Mouse (Mus musculus) heart, adult 2 months (tissue): ENCODE data around the gene BC004004. TPM values are rescaled to one million over a fixed set of nuclear protein-coding genes. Genes with fewer than 3 reads are reported as not detected.

Source experiments
- DNase-seq, 2 experiments: peaks; one replicate each; pipeline ENCODE4 v3.0.0; 2021
- H3K27ac ChIP-seq: fragments of 200-600 bp; 2 replicates; pipeline ENCODE4 v1.8.1; 2022
- H3K27me3 ChIP-seq: fragments of 200-500 bp; 2 replicates; pipeline ENCODE4 v1.6.1; 2012; ENCODE audit warnings: mild to moderate bottlenecking, low read length, inconsistent platforms, mixed read lengths; ENCODE audit not compliant: control insufficient read depth, insufficient read depth
- H3K36me3 ChIP-seq: fragments of 200-500 bp; 2 replicates; pipeline ENCODE4 v1.6.1; 2012; ENCODE audit warnings: low read length, inconsistent platforms; ENCODE audit not compliant: control insufficient read depth, insufficient read depth
- H3K4me1 ChIP-seq: fragments of 200-500 bp; 2 replicates; pipeline ENCODE4 v1.6.1; 2011; ENCODE audit warnings: low read length; ENCODE audit not compliant: control insufficient read depth, insufficient read depth
- H3K4me3 ChIP-seq: fragments of 200-600 bp; 2 replicates; pipeline ENCODE4 v1.8.1; 2022
- H3K79me2 ChIP-seq: fragments of 200-500 bp; replicated peaks from 2 replicates; pipeline ENCODE4 v1.6.1; 2012; ENCODE audit warnings: mild to moderate bottlenecking, inconsistent platforms, low read length, moderate library complexity, mixed read lengths; ENCODE audit not compliant: control insufficient read depth, insufficient read depth
- H3K9ac ChIP-seq: fragments of 200-500 bp; 2 replicates; pipeline ENCODE4 v1.6.1; 2012; ENCODE audit warnings: low read depth, mild to moderate bottlenecking, control low read depth, inconsistent platforms, low read length, mixed read lengths
- CTCF ChIP-seq: fragments of 200-600 bp; IDR thresholded peaks from 2 replicates; pipeline ENCODE4 v1.8.1; 2022; ENCODE audit warnings: antibody characterized with exemption, mild to moderate bottlenecking, moderate library complexity
- EP300 ChIP-seq: fragments of 200-500 bp; IDR thresholded peaks from 2 replicates; pipeline ENCODE4 v1.6.1; 2011; ENCODE audit warnings: low read depth, low read length, control low read depth; ENCODE audit not compliant: insufficient read depth
- POLR2A ChIP-seq: fragments of 200-500 bp; IDR thresholded peaks from 2 replicates; pipeline ENCODE4 v1.6.1; 2011; ENCODE audit warnings: mild to moderate bottlenecking, low read depth, low read length, control low read depth; ENCODE audit not compliant: insufficient read depth
- WGBS: fragments of 180-500 bp; shearing (Covaris S2); methylation state at CpG from one replicate; pipeline ENCODE4 v1.1.7; 2018; 5-methylcytosine and 5-hydroxymethylcytosine counted together
- intact Hi-C: fragments of 180-260 bp; cut with DNase I; formaldehyde crosslinking; loops from one replicate; pipeline ENCODE4 v1.15.1; 2025
- polyA plus RNA-seq: library from polyadenylated mRNA; depleted of rRNA; stranded (reverse); fragments of >200 nt; gene quantifications from 2 replicates; pipeline ENCODE4 v1.2.3, GENCODE M21; 2012
- total RNA-seq, 2 experiments: library from RNA; stranded (reverse); gene quantifications; 2 replicates each; pipeline ENCODE4 v1.2.3; 2021

Gene BC004004
- total and polyA plus RNA-seq, 3 experiments: 184 to 318 (median 264) TPM

DNA sequence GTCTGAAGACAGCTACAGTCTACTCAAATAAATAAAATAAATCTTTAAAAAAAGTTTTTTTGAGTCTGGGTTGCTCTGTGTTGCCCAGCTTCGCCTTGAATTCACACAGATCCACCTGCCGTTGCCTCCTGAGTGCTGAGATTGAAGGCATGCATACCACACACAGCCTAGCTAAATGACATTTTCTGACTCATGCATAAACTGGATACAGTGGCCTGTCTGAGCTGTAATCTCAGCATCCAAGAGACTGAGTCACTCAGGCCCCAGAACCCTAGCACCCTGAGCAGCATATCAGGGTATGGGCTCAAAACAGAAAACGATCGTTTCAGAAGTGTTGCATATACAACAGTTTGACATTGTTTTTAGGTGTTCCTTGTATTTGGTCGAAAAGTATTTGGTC is 13.0 kb downstream of the BC004004 start:
- Histone ChIP-seq H3K27ac (no peak overlapping the region), H3K9ac (no peak overlapping the region), H3K4me3 (no peak overlapping the region), H3K4me1 (peaks cover 2% of the 10 kb centered on the region; the same call in 1 of the 2 replicates), H3K79me2 (no peaks in the 10 kb centered on the region; the same call in none of the 2 replicates), H3K27me3 (no peaks in the 10 kb centered on the region), H3K36me3 (no peaks in the 10 kb centered on the region)
- WGBS: 82% methylated on average over 5 of the region's 5 CpGs
- intact Hi-C loops: no loop called here
- no peak for DNase-seq
- TF ChIP-seq POLR2A: no peak

DNA sequence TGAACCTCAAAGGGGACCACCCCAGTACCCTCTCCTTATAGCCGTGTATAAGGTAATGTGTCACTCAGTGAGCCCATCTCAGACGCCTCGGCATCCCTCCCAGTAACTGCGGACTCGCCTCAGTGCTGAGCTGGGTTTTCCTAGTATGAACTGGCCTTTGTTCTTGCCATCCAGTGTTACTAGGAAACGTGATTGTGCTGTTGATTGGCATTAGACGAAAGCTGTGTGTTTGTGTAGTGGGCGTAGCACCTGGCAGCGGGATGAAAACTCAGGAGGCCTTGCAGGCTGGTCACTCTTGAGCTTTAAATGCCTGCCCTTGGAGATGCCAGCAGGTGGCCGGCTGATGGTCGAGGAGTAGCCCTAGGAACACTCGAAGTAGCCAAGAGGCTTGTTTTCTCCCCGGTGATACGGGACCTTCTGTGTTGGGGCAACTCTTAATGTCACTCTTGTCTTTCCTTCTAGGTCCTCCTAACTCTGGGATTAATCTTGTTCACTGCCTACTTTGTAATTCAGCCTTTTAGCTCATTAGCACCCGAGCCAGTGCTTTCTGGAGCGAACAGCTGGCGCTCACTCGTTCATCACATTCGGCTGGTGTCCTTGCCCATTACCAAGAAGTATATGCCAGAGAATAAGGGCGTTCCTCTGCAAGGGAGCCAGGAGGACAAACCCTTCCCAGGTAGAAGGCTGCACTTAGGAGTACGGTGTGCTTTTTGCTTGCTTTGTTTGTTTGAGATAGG is 13.8 kb downstream of the BC004004 start:
- H3K79me2 ChIP-seq: no peaks in the 10 kb centered on the region; the same call in none of the 2 replicates
- H3K27me3 ChIP-seq: no peaks in the 10 kb centered on the region
- TF ChIP-seq POLR2A: no peak
- TF ChIP-seq CTCF: no peak
- TF ChIP-seq EP300: no peak
- DNase-seq: no peak
- intact Hi-C loops: no loop called here
- WGBS: 85% methylated on average over 21 of the region's 21 CpGs
- H3K9ac ChIP-seq: no peak overlapping the region
- no peaks in the 10 kb centered on the region for H3K36me3 ChIP-seq
- no peak overlapping the region for H3K4me3 ChIP-seq
- no peak overlapping the region for H3K27ac ChIP-seq
- peaks cover 2% of the 10 kb centered on the region; the same call in 1 of the 2 replicates for H3K4me1 ChIP-seq

DNA sequence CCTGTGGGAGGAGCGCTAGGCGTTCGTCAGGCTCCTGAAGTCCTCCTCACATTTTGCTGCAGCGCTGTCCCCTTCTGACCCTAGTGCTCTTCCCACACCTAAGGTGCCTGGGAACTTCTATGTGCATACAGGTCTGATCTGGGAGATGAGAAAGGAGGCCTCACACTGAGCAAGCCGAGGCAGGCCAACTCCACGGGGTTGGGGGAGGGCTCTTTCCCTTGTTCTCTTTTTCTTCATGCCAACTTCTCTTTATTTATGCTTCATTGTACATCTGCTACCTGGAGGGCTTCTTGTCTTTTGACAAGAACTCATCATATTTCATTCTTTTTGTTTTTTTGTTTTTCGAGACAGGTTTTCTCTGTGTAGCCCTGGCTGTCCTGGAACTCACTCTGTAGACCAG is 23.2 kb downstream of the BC004004 start:
- no peak for DNase-seq
- intact Hi-C loops: loop anchor here (5.0 kb wide), 1 partner anchor 81 kb away; no protein-coding TSS in a partner anchor
- WGBS: 90% methylated on average over 7 of the region's 7 CpGs
- Histone ChIP-seq H3K27ac (no peak overlapping the region), H3K79me2 (no peaks in the 10 kb centered on the region), H3K9ac (no peak overlapping the region), H3K36me3 (no peaks in the 10 kb centered on the region), H3K27me3 (no peaks in the 10 kb centered on the region), H3K4me1 (no peaks in the 10 kb centered on the region), H3K4me3 (no peak overlapping the region)
- TF ChIP-seq EP300 (no peak), POLR2A (no peak), CTCF (no peak)

DNA sequence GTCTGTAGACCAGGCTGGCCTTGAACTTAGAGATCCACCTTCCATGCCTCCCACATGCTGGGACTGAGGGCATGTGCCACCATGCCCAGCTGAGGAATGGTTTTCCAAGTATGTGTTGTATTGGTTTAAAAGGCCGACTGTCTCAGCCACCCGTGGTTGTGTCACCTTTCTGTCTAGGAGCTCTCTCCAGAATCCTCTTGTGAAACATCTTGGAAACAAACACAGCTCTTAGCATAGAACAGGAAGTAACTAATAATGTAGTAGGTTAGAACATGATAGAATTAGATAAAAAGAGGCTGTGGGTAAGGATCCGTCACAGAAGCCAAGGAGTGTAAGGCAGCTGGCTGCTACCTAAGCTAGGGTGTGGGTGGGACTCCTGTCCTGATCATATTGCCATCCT is 24.4 kb downstream of the BC004004 start:
- no peak for DNase-seq
- H3K4me3 ChIP-seq: no peak overlapping the region
- H3K79me2 ChIP-seq: no peaks in the 10 kb centered on the region
- H3K4me1 ChIP-seq: no peaks in the 10 kb centered on the region
- 68% methylated on average over 3 of the region's 3 CpGs for WGBS
- TF ChIP-seq POLR2A (no peak), EP300 (no peak), CTCF (no peak)
- intact Hi-C loops: loop anchor here (5.0 kb wide), 1 partner anchor 79 kb away; no protein-coding TSS in a partner anchor
- no peaks in the 10 kb centered on the region for H3K36me3 ChIP-seq
- no peak overlapping the region for H3K27ac ChIP-seq
- no peaks in the 10 kb centered on the region for H3K27me3 ChIP-seq
- H3K9ac ChIP-seq: no peak overlapping the region

DNA sequence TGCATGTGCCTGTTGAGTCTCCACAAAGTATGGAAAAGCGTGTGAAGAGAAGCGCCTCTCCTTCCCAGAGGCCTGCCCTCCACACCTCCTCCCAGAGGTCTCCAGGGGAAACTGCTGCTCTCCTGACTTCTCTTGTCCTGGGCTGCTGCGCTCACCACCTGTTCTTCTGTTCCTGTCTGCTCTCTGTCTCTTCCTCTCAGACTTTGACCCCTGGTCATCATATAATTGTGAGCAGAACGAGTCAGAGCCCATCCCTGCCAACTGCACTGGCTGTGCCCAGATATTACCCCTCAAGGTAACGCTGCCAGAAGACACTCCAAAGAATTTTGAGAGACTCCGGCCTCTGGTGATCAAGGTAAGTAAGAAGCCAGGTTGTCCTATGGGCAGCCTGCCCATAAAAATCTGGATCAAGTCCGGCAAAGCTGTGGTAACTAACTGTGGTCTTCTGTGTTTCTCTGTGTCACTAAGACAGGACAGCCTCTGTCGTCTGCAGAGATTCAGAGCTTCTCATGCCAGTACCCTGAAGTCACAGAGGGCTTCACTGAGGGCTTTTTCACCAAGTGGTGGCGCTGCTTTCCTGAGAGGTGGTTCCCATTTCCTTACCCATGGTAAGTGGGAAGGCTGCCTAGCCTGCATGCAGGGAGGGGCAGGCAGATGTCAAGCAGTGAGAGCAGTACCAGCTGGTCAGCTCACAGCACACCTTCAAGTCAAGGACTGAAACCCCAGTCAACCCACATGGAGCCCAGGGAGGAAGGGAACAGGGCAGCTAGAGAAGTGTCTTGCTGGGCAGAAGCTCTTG is 25.4 kb downstream of the BC004004 start:
- WGBS: 75% methylated on average over 9 of the region's 9 CpGs
- Histone ChIP-seq H3K27me3 (no peaks in the 10 kb centered on the region), H3K27ac (no peak overlapping the region), H3K9ac (no peak overlapping the region), H3K4me3 (no peak overlapping the region), H3K4me1 (no peaks in the 10 kb centered on the region), H3K36me3 (no peaks in the 10 kb centered on the region), H3K79me2 (no peaks in the 10 kb centered on the region)
- no peak for TF ChIP-seq POLR2A
- no peak for TF ChIP-seq EP300
- peak; percentile 46 for TF ChIP-seq CTCF
- intact Hi-C loops: loop anchor here (5.0 kb wide), 1 partner anchor 78 kb away; no protein-coding TSS in a partner anchor
- DNase-seq: peak; percentile 45 to 62

DNA sequence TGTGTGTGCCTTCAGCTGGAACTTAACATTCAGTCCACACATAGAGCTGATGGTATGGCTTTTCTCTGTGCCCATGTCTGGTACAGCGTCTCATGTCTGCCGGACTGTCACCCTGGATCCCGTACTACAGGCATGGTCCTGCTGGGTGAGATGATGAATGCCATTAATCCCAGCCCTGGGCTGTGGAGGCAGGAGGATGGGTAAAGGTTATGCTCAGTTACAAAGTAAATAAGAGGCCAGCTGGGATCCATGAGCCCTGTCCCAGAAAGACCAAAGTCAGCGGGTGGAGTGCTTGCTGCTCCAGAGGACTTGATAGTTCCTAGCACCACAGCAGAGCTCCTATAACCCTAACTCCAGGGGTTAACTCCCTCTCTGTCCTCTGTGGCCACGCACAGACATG is 27.2 kb downstream of the BC004004 start:
- no peaks in the 10 kb centered on the region for H3K36me3 ChIP-seq
- intact Hi-C loops: no loop called here

More for the DNA sequence above, 27.2 kb downstream of the BC004004 start:
- WGBS: 90% methylated on average over 5 of the region's 5 CpGs
- H3K27ac ChIP-seq: no peak overlapping the region
- H3K4me3 ChIP-seq: no peak overlapping the region
- H3K79me2 ChIP-seq: no peaks in the 10 kb centered on the region
- H3K4me1 ChIP-seq: no peaks in the 10 kb centered on the region
- no peak overlapping the region for H3K9ac ChIP-seq
- no peak for DNase-seq
- H3K27me3 ChIP-seq: no peaks in the 10 kb centered on the region
- TF ChIP-seq POLR2A (no peak), EP300 (no peak), CTCF (no peak)
